Mouse (Mus musculus) heart, postnatal 25 days (tissue): ENCODE data around the gene Zfp735. TPM values are rescaled to one million over a fixed set of nuclear protein-coding genes. Genes with fewer than 3 reads are reported as not detected.

Source experiments
- DNase-seq: peaks from one replicate; pipeline ENCODE4 v3.0.0; 2022; ENCODE audit warnings: low spot score
- intact Hi-C: fragments of 180-260 bp; cut with DNase I; formaldehyde crosslinking; loops from one replicate; pipeline ENCODE4 v1.15.1; 2025
- total RNA-seq, 2 experiments: library from RNA; stranded (reverse); gene quantifications; 2 replicates each; pipeline ENCODE4 v1.2.3; 2021

Zfp735 gene
- total RNA-seq, result not detected

DNA sequence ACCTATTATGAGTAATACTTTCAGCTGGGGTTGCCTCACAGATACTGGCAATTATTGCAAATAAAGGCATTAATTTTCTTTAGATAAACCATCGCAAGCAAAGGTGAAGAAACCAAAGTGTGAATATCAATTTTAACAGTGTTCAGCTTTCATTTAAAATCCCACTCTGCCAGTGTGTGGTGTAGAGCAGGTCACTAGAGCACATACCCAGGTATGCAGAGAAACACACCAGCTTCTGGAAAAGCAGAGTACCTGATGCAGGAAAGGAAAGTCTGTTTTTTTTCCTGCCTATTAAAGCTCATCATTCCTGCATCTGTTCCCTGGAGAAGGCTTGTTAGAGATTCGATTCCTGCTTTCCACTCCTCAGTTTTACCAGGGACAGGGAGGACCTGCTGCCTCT lies at the start of gene Zfp735:
Gene Zfp735 (plus strand): TSS at position 301 of the 400 bp plus-strand sequence.
- intact Hi-C loops, result no loop called here
- no peak for DNase-seq

DNA sequence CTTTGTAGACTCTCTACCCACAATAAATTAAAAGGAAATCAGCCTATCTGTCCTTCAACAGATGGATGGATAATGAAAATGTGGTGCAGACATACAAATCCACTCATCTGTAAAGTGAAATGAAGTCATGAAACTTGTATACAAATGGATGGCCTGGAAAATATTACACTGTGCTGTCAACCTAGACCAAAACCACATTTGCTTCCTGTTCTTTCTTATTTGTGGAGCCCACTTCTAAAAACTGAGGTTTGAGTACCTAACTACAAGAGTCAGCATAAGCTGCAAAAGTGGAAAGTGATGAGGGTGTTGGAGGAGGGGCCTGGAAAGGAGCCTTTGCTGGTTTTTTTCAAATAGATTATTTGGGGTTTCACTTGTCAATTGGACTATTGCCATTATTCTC lies 70.5 kb downstream of the Zfp735 start:
- intact Hi-C loops, result no loop called here
- no peak for DNase-seq

Other genes starting within 250 kb of the Zfp735 start
- not detected for gene Olfr380, start 231.3 kb upstream of the Zfp735 start, total RNA-seq
- not detected for gene Olfr381, start 197.2 kb upstream of the Zfp735 start, total RNA-seq
- gene Olfr382, start 171.6 kb upstream of the Zfp735 start, total RNA-seq, result not detected
- gene Olfr385, start 95.8 kb upstream of the Zfp735 start, total RNA-seq, result not detected
- not detected for gene Olfr384, start 90.2 kb upstream of the Zfp735 start, total RNA-seq
- not detected for gene Olfr389, start 91.9 kb downstream of the Zfp735 start, total RNA-seq
- gene Olfr390, start 94.2 kb downstream of the Zfp735 start, total RNA-seq, result not detected
- not detected for gene Olfr391-ps, start 114.3 kb downstream of the Zfp735 start, total RNA-seq
- not detected for gene Olfr392, start 128.3 kb downstream of the Zfp735 start, total RNA-seq
- gene Olfr393, start 162.7 kb downstream of the Zfp735 start, total RNA-seq, result not detected
- not detected for gene Olfr394, start 202.0 kb downstream of the Zfp735 start, total RNA-seq
- not detected for gene Olfr395, start 220.5 kb downstream of the Zfp735 start, total RNA-seq
- gene Olfr23, start 247.9 kb downstream of the Zfp735 start, total RNA-seq, result not detected